Mouse (Mus musculus) MEL (cell line): ENCODE measurements at regions not wholly inside any gene's neighbourhood (a gene's known extent, or its start where the extent isn't known, plus 50 kb on each side); places are given as distances from the start of the nearest gene placed in this dataset.

ENCODE experiments used
- DNase-seq: peaks from one replicate; pipeline ENCODE4 v3.0.0; 2011; ENCODE audit warnings: low read depth, low spot score
- H3K27ac ChIP-seq: 2 replicates; pipeline ENCODE4 v1.5.1; 2012; ENCODE audit warnings: low read depth, mild to moderate bottlenecking, control low read depth, low read length, moderate library complexity; ENCODE audit not compliant: control insufficient read depth
- H3K27me3 ChIP-seq, 2 experiments: fragments of 150-350 bp in 1 of 2; sonication (generic) in 1 of 2; 2 replicates each; pipeline ENCODE4 v1.6.1; 2012; ENCODE audit warnings: low read length in 2 of 2, mild to moderate bottlenecking in 2 of 2, improper control_type of control experiment in 1 of 2, moderate library complexity in 1 of 2; ENCODE audit not compliant: insufficient read depth in 2 of 2, control insufficient read depth in 1 of 2
- H3K36me3 ChIP-seq, 2 experiments: 2 replicates each; pipeline ENCODE4 v1.6.1; 2012 to 2014; ENCODE audit warnings: low read length in 2 of 2, improper control_type of control experiment in 1 of 2, inconsistent platforms in 1 of 2, mild to moderate bottlenecking in 1 of 2; ENCODE audit not compliant: insufficient read depth in 2 of 2, control insufficient read depth in 1 of 2
- H3K4me1 ChIP-seq, 2 experiments: fragments of 150-350 bp in 1 of 2; sonication (generic) in 1 of 2; 2 replicates each; pipeline ENCODE4 v1.6.1; 2012; ENCODE audit warnings: low read length in 2 of 2, improper control_type of control experiment in 1 of 2, mild to moderate bottlenecking in 1 of 2; ENCODE audit not compliant: insufficient read depth in 2 of 2, control insufficient read depth in 1 of 2
- H3K4me3 ChIP-seq, 2 experiments: fragments of 150-350 bp in 1 of 2; sonication (generic) in 1 of 2; 2 replicates each; pipeline ENCODE4 v1.5.1; 2012; ENCODE audit warnings: low read depth in 2 of 2, low read length in 2 of 2, mild to moderate bottlenecking in 2 of 2, moderate library complexity in 2 of 2, control low read depth in 1 of 2, improper control_type of control experiment in 1 of 2; ENCODE audit not compliant: control insufficient read depth in 1 of 2, insufficient read depth in 1 of 2
- H3K79me2 ChIP-seq: 2 replicates; pipeline ENCODE4 v1.6.1; 2012; ENCODE audit warnings: mild to moderate bottlenecking, low read length, moderate library complexity; ENCODE audit not compliant: control insufficient read depth, poor library complexity, insufficient read depth
- H3K9ac ChIP-seq: 2 replicates; pipeline ENCODE4 v1.6.1; 2012; ENCODE audit warnings: low read depth, mild to moderate bottlenecking, control low read depth, low read length, moderate library complexity; ENCODE audit not compliant: control insufficient read depth, poor library complexity, severe bottlenecking
- H3K9me3 ChIP-seq: fragments of 150-350 bp; sonication (generic); replicated peaks from 2 replicates; pipeline ENCODE4 v1.6.1; 2012; ENCODE audit warnings: mild to moderate bottlenecking, low read length, improper control_type of control experiment, moderate library complexity; ENCODE audit not compliant: insufficient read depth
- CHD1 ChIP-seq: IDR thresholded peaks from 2 replicates; pipeline ENCODE4 v1.6.1; 2012; ENCODE audit warnings: low read depth, mild to moderate bottlenecking, inconsistent platforms, low read length, improper control_type of control experiment
- CHD2 ChIP-seq: IDR thresholded peaks from 2 replicates; pipeline ENCODE4 v1.6.1; 2011; ENCODE audit warnings: low read length, improper control_type of control experiment
- CTCF ChIP-seq, 3 experiments: IDR thresholded peaks in 2 of 3; conservative IDR thresholded peaks in 1 of 3; 2 replicates each; pipeline ENCODE4 v1.5.1; 2011 to 2012; ENCODE audit warnings: low read length in 3 of 3, low read depth in 2 of 3, mild to moderate bottlenecking in 2 of 3, improper control_type of control experiment in 1 of 3, inconsistent platforms in 1 of 3, mixed read lengths in 1 of 3, moderate library complexity in 1 of 3; ENCODE audit not compliant: control insufficient read depth in 1 of 3, insufficient read depth in 1 of 3, poor library complexity in 1 of 3, severe bottlenecking in 1 of 3
- EP300 ChIP-seq, 2 experiments: IDR thresholded peaks; 2 replicates each; pipeline ENCODE4 v1.6.1; 2011; ENCODE audit warnings: improper control_type of control experiment in 2 of 2, low read length in 2 of 2, low read depth in 1 of 2, mild to moderate bottlenecking in 1 of 2
- JUND ChIP-seq: IDR thresholded peaks from 2 replicates; pipeline ENCODE4 v1.6.1; 2011; ENCODE audit warnings: low read depth, mild to moderate bottlenecking, improper control_type of control experiment, low read length
- MAZ ChIP-seq: IDR thresholded peaks from 2 replicates; pipeline ENCODE4 v1.6.1; 2012; ENCODE audit warnings: low read depth, mild to moderate bottlenecking, inconsistent platforms, low read length, improper control_type of control experiment
- MEF2A ChIP-seq: IDR thresholded peaks from 2 replicates; pipeline ENCODE4 v1.6.1; 2014; ENCODE audit warnings: low read depth, mild to moderate bottlenecking, inconsistent platforms, low read length, improper control_type of control experiment; ENCODE audit not compliant: poor library complexity, insufficient replicate concordance, severe bottlenecking; ENCODE audit errors: extremely low read depth
- MXI1 ChIP-seq: IDR thresholded peaks from 2 replicates; pipeline ENCODE4 v1.6.1; 2011; ENCODE audit warnings: mild to moderate bottlenecking, low read depth, low read length, improper control_type of control experiment
- NELFE ChIP-seq: IDR thresholded peaks from 2 replicates; pipeline ENCODE4 v1.6.1; 2011; ENCODE audit warnings: low read depth, low read length, improper control_type of control experiment
- NRF1 ChIP-seq: IDR thresholded peaks from 2 replicates; pipeline ENCODE4 v1.6.1; 2014; ENCODE audit warnings: low read depth, mild to moderate bottlenecking, inconsistent platforms, low read length, improper control_type of control experiment, moderate library complexity; ENCODE audit not compliant: poor library complexity, insufficient read depth, severe bottlenecking
- POLR2A ChIP-seq, 2 experiments: IDR thresholded peaks; 2 replicates each; pipeline ENCODE4 v1.6.1; 2011 to 2012; ENCODE audit warnings: low read length in 2 of 2, mild to moderate bottlenecking in 2 of 2, control low read depth in 1 of 2, improper control_type of control experiment in 1 of 2, low read depth in 1 of 2, moderate library complexity in 1 of 2; ENCODE audit not compliant: control insufficient read depth in 1 of 2, insufficient read depth in 1 of 2, poor library complexity in 1 of 2
- RAD21 ChIP-seq: IDR thresholded peaks from 2 replicates; pipeline ENCODE4 v1.6.1; 2011; ENCODE audit warnings: mild to moderate bottlenecking, low read depth, low read length, improper control_type of control experiment
- SMC3 ChIP-seq: IDR thresholded peaks from 2 replicates; pipeline ENCODE4 v1.6.1; 2011; ENCODE audit warnings: low read depth, low read length, improper control_type of control experiment
- TAL1 ChIP-seq: IDR thresholded peaks from 2 replicates; pipeline ENCODE4 v1.6.1; 2012; ENCODE audit warnings: mild to moderate bottlenecking, inconsistent platforms, low read length, moderate library complexity, mixed read lengths
- TBP ChIP-seq: IDR thresholded peaks from 2 replicates; pipeline ENCODE4 v1.8.0; 2011; ENCODE audit warnings: low read depth, low read length, improper control_type of control experiment
- UBTF ChIP-seq: IDR thresholded peaks from 2 replicates; pipeline ENCODE4 v1.6.1; 2012; ENCODE audit warnings: low read depth, mild to moderate bottlenecking, inconsistent platforms, low read length, improper control_type of control experiment, moderate library complexity, borderline replicate concordance; ENCODE audit not compliant: insufficient read depth
- ZC3H11A ChIP-seq: IDR thresholded peaks from 2 replicates; pipeline ENCODE4 v1.6.1; 2012; ENCODE audit warnings: low read depth, mild to moderate bottlenecking, inconsistent platforms, low read length, improper control_type of control experiment
- ZMIZ1 ChIP-seq: IDR thresholded peaks from 2 replicates; pipeline ENCODE4 v1.6.1; 2012; ENCODE audit warnings: low read depth, mild to moderate bottlenecking, inconsistent platforms, low read length, improper control_type of control experiment, moderate library complexity
- ZNF384 ChIP-seq: IDR thresholded peaks from 2 replicates; pipeline ENCODE4 v1.6.1; 2012; ENCODE audit warnings: low read depth, mild to moderate bottlenecking, inconsistent platforms, low read length, improper control_type of control experiment

DNA sequence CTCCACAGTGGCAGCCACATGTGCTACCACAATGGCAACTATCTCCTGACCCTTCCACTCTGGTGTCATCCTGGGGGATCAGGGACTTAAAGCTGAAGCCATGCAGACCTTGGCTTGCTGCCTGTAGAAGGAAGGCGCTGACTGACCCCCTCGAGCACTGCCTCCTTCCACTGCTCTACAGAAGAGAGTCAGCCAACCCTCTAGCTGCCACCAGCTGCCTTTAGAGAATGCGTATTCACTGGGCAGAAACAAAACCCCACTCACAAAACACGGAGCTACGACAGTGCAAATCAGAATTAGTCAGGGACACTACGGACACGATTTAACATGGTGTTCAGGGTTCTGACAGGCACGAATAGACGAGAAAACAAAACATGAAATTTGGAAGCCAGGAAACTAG, 67.1 kb upstream of the A530016L24Rik start:
- TF ChIP-seq EP300 (IDR thresholded peaks at IDR 0.05; ENCODE audit: low read depth in 1 of 2, low read length in 2 of 2) (no peak), JUND (no peak)
- H3K27me3 ChIP-seq: peaks cover 0 to 1% of the 10 kb centered on the region in 2 experiments; a peak in 2 of 4 replicates
- no peaks in the 10 kb centered on the region for H3K4me1 ChIP-seq
- DNase-seq: no peak
- no peak overlapping the region for H3K9ac ChIP-seq
- no peaks in the 10 kb centered on the region for H3K79me2 ChIP-seq
- H3K27ac ChIP-seq: no peak overlapping the region
- H3K9me3 ChIP-seq: no peaks in the 10 kb centered on the region
- H3K4me3 ChIP-seq: no peak overlapping the region
- no peaks in the 10 kb centered on the region for H3K36me3 ChIP-seq

DNA sequence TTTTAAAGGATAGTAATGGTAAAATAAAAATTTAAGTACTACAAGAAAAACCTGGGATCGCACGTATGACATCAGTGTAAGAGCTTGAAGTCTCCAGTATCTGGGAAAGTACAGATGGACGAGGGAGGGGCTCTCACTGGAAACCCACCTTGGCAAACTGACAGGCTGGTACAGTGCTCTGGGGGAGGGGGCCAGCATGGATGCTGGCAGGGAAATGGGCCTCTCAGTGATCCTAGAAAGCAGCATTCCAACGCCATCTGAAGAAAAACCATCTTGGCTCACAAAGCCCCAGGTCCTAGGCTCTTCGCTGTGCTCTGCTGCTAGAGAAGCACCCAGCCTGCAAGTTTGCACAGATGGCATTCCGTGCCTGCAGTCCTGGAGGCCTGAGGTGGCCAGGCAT, 65.1 kb upstream of the A530016L24Rik start:
- no peaks in the 10 kb centered on the region for H3K79me2 ChIP-seq
- no peaks in the 10 kb centered on the region for H3K4me1 ChIP-seq
- H3K27me3 ChIP-seq: peaks cover 0 to 1% of the 10 kb centered on the region in 2 experiments; a peak in 1 of 4 replicates
- H3K4me3 ChIP-seq: no peak overlapping the region
- no peaks in the 10 kb centered on the region for H3K36me3 ChIP-seq
- no peak for TF ChIP-seq ZC3H11A
- no peak for TF ChIP-seq SMC3
- TF ChIP-seq TAL1: no peak
- TF ChIP-seq MXI1: no peak
- no peak for DNase-seq
- H3K9me3 ChIP-seq: no peaks in the 10 kb centered on the region
- H3K9ac ChIP-seq: no peak overlapping the region
- H3K27ac ChIP-seq: no peak overlapping the region

DNA sequence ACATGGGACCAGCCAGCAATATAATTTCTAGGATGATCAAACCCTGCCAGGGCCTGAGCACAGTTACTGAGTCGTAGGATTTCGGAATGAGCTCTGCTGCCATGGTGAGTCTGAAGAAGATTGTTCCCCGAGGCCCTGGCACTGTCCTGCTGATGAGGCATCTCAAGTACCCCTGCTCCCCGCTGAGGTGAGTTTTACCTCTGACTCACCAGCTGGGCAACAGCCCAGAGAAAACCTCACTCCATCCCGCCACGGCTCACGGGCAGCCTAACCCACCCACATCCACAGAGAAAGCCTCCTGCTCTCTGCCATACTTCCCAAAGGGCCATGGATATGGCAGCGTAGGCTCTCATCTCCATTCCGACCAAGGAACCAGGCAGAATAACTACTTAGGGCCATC, 62.6 kb upstream of the A530016L24Rik start:
- Histone ChIP-seq H3K4me1 (no peaks in the 10 kb centered on the region), H3K79me2 (no peaks in the 10 kb centered on the region), H3K4me3 (no peak overlapping the region), H3K9ac (no peak overlapping the region), H3K27ac (no peak overlapping the region), H3K9me3 (no peaks in the 10 kb centered on the region; the same call in 1 of the 2 replicates), H3K27me3 (peaks cover 0 to 1% of the 10 kb centered on the region in 2 experiments; a peak in 1 of 4 replicates), H3K36me3 (no peaks in the 10 kb centered on the region)
- DNase-seq: no peak
- TF ChIP-seq CHD2: no peak
- no peak for TF ChIP-seq MXI1

- Histone ChIP-seq H3K79me2 (no peaks in the 10 kb centered on the region), H3K9ac (no peak overlapping the region), H3K9me3 (no peaks in the 10 kb centered on the region; the same call in 1 of the 2 replicates), H3K36me3 (no peaks in the 10 kb centered on the region), H3K4me1 (no peaks in the 10 kb centered on the region), H3K4me3 (no peak overlapping the region), H3K27ac (no peak overlapping the region), H3K27me3 (no peaks in the 10 kb centered on the region)
- no peak for DNase-seq
- TF ChIP-seq CHD1: no peak
- no peak for TF ChIP-seq RAD21
- no peak for TF ChIP-seq CTCF (IDR thresholded peaks at IDR 0.05 in 2 of 3, conservative IDR thresholded peaks at IDR 0.05 in 1 of 3; ENCODE audit: control insufficient read depth in 1 of 3, insufficient read depth in 1 of 3, low read depth in 2 of 3, low read length in 3 of 3, poor library complexity in 1 of 3, severe bottlenecking in 1 of 3)
- TF ChIP-seq MEF2A: no peak
- no peak for TF ChIP-seq TBP
- TF ChIP-seq NRF1: no peak
- no peak for TF ChIP-seq POLR2A (IDR thresholded peaks at IDR 0.05; ENCODE audit: control insufficient read depth in 1 of 2, insufficient read depth in 1 of 2, low read depth in 1 of 2, low read length in 2 of 2, poor library complexity in 1 of 2)
- no peak for TF ChIP-seq TAL1
- TF ChIP-seq UBTF: no peak
- TF ChIP-seq SMC3: no peak
- TF ChIP-seq ZNF384: no peak
- TF ChIP-seq ZMIZ1: no peak
- no peak for TF ChIP-seq JUND
- TF ChIP-seq MAZ: no peak
- no peak for TF ChIP-seq NELFE
Observed at GRCm38 (mm10) chr12:112430104-112430846, 59.0 kb upstream of the A530016L24Rik start.
